Mouse (Mus musculus): Measurements from ENCODE around the gene Cmah.

DNA sequence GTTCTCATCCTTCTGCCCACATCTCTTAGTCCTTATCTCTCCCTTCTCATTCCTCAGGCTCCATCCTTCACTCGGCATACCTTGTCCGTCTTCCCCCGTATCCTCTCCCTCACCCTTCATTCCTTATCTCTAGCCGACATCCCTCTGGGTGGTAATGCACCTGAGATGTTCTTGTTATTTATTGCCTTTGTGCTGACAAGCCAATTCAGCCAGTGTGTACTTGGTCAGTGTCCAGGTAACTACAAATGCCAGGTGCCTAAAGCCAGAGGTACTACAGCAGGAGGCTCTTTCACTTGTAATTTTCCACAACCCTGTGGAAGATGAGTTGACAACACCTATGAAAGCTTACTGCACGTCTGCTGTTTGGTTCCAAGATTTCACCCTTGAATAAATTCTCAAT is 64.7 kb downstream of the Cmah start:
- no peak for TF ChIP-seq CTCF (IDR thresholded peaks at IDR 0.05; ENCODE audit: insufficient read depth, low read length)
- TF ChIP-seq POLR2A (IDR thresholded peaks at IDR 0.05; ENCODE audit: borderline replicate concordance, extremely low read depth, low read depth, low read length) = no peak

Data from lung, adult 2 months (tissue).